Mouse (Mus musculus) heart, postnatal 14 days (tissue): ENCODE results near the gene Cfap52. TPM values are rescaled to one million over a fixed set of nuclear protein-coding genes. Genes with fewer than 3 reads are reported as not detected.

Experiments used
- total RNA-seq, 2 experiments: library from RNA; stranded (reverse); gene quantifications; 2 replicates each; pipeline ENCODE4 v1.2.3; 2021

Gene Cfap52
- total RNA-seq, 2 experiments from 2014 or later, result 0.27 to 0.41 TPM

Other genes with a start within 250 kb of the Cfap52 start
- not detected for gene Glp2r, start 194.5 kb downstream of the Cfap52 start, total RNA-seq
- gene Gsg1l2, start 191.0 kb downstream of the Cfap52 start, total RNA-seq, result not detected
- gene Dhrs7c, start 167.5 kb downstream of the Cfap52 start, total RNA-seq, result 100 to 1,000 TPM; 256 to 271 TPM
- gene Usp43, start 43.5 kb downstream of the Cfap52 start, total RNA-seq, result 1 to 10 TPM; 3.3 to 3.4 TPM
- 10 to 100 TPM; 26.5 to 27.8 TPM for gene Stx8, start 542 bp upstream of the Cfap52 start, total RNA-seq